In the genomic region with DNA sequence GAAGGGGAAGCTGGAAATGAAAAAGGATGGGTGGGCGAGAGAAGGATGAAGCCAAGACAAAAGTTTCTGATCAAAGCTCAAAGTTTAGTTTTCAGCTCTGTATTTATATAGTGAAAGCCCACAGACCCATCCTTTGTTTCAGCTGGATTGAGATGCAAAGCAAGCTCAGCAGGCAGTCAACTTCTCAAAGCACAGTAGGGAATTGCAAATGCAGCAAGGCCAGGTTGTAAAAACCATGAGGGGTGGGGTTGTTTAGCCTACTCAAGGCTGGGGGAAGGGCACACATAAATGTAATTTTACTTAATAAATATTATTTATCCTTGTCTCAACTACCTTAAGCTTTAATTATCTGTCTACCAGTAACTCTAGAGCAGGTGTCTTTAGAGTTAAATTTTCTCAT, we compare ENCODE assay signal across 20 mouse cellular contexts.
DNase-seq lines count a peak whose midpoint lies in the region; ATAC-seq lines count a peak whose summit lies in the region.
"Had no signal": no experiment of that assay in that cellular context is flagged by ENCODE, and none has a peak within 500 bp of the region (broad histone marks: within the 10 kb centered on the region; RNA-seq: fewer than 3 reads in every experiment).

No protein-coding gene starts in this region.

- no peak overlapping the region for H3K4me2 ChIP-seq in midbrain, embryonic 14.5 days (ENCODE audit: low read length)
- H3K4me2 ChIP-seq in midbrain, embryonic 13.5 days (replicated peaks) = no peak overlapping the region
- H3K4me2 ChIP-seq: embryonic facial prominence, embryonic 15.5 days; heart, embryonic 11.5 days had no signal

- H3K27ac ChIP-seq in heart, embryonic 10.5 days = no peak overlapping the region
- H3K27ac ChIP-seq in midbrain, embryonic 14.5 days (replicated peaks; ENCODE audit: low read depth, low read length) = no peak overlapping the region
- H3K27ac ChIP-seq in midbrain, embryonic 13.5 days = no peak overlapping the region
- H3K27ac ChIP-seq: embryonic facial prominence, embryonic 15.5 days; limb, embryonic 10.5 days had no signal

- H3K27me3 ChIP-seq in heart, embryonic 10.5 days (ENCODE audit: insufficient read depth, poor library complexity, severe bottlenecking) = no peaks in the 10 kb centered on the region
- no peaks in the 10 kb centered on the region for H3K27me3 ChIP-seq in midbrain, embryonic 14.5 days (ENCODE audit: control insufficient read depth, insufficient read depth, low read length)
- H3K27me3 ChIP-seq in midbrain, embryonic 13.5 days = no peaks in the 10 kb centered on the region
- H3K27me3 ChIP-seq: embryonic facial prominence, embryonic 15.5 days had no signal

- ATAC-seq in midbrain, embryonic 14.5 days (ENCODE audit: low FRiP score, low TSS enrichment) = no peak
- ATAC-seq in midbrain, embryonic 13.5 days = no peak
- ATAC-seq: hindbrain, embryonic 16.5 days; intestine, postnatal 0 days; liver, postnatal 0 days had no signal

- no peak overlapping the region for H3K9ac ChIP-seq in midbrain, embryonic 14.5 days (replicated peaks; ENCODE audit: low read length)
- H3K9ac ChIP-seq in midbrain, embryonic 13.5 days (replicated peaks) = no peak overlapping the region
- H3K9ac ChIP-seq: embryonic facial prominence, embryonic 15.5 days; liver, postnatal 0 days had no signal

- no peaks in the 10 kb centered on the region for H3K9me3 ChIP-seq in heart, embryonic 10.5 days
- no peaks in the 10 kb centered on the region for H3K9me3 ChIP-seq in midbrain, embryonic 14.5 days (ENCODE audit: control insufficient read depth, low read length)
- no peaks in the 10 kb centered on the region for H3K9me3 ChIP-seq in midbrain, embryonic 13.5 days
- H3K9me3 ChIP-seq: embryonic facial prominence, embryonic 15.5 days; limb, embryonic 10.5 days had no signal

- 69% methylated on average over 1 of the region's 1 CpGs for WGBS in heart, embryonic 10.5 days
- WGBS in midbrain, embryonic 14.5 days = 14% methylated on average over 1 of the region's 1 CpGs
- 3% methylated on average over 1 of the region's 1 CpGs for WGBS in midbrain, embryonic 13.5 days

- peak; percentile 12 for DNase-seq in heart, adult 11 months
- no peak for DNase-seq in heart, embryonic 10.5 days (ENCODE audit: low spot score)
- DNase-seq in midbrain, embryonic 14.5 days = peak; percentile 31
- DNase-seq in WW6 (ENCODE audit: low read depth, low spot score) (peak; percentile 50), MN1 (ENCODE audit: low spot score) (no peak)
- DNase-seq in urinary bladder, postnatal 10 days (ENCODE audit: low spot score) = no peak
- DNase-seq: adrenal gland, adult 8-10 months; cerebellum, adult 9-11 months; heart, postnatal 10 days; liver, postnatal 0 days; lung, postnatal 10 days; right cerebral cortex, postnatal 4 days; thymus, adult 2 months had no signal

- no peak overlapping the region for H3K4me3 ChIP-seq in heart, embryonic 10.5 days
- H3K4me3 ChIP-seq in midbrain, embryonic 14.5 days (replicated peaks; ENCODE audit: low read depth, low read length) = no peak overlapping the region
- H3K4me3 ChIP-seq in midbrain, embryonic 13.5 days (replicated peaks) = no peak overlapping the region
- H3K4me3 ChIP-seq: embryonic facial prominence, embryonic 15.5 days; limb, embryonic 10.5 days; myocyte had no signal

- no peaks in the 10 kb centered on the region for H3K36me3 ChIP-seq in heart, embryonic 10.5 days
- no peaks in the 10 kb centered on the region for H3K36me3 ChIP-seq in midbrain, embryonic 14.5 days (ENCODE audit: control insufficient read depth, insufficient read depth, low read length)
- H3K36me3 ChIP-seq in midbrain, embryonic 13.5 days = no peaks in the 10 kb centered on the region
- H3K36me3 ChIP-seq: embryonic facial prominence, embryonic 15.5 days; limb, embryonic 10.5 days had no signal

- H3K4me1 ChIP-seq in heart, embryonic 10.5 days = no peaks in the 10 kb centered on the region
- peaks cover 19% of the 10 kb centered on the region for H3K4me1 ChIP-seq in midbrain, embryonic 14.5 days (ENCODE audit: control insufficient read depth, insufficient read depth, low read length)
- peaks cover 26% of the 10 kb centered on the region for H3K4me1 ChIP-seq in midbrain, embryonic 13.5 days (replicated peaks)
- H3K4me1 ChIP-seq: embryonic facial prominence, embryonic 15.5 days; limb, embryonic 10.5 days had no signal

Comparison
In these comparisons a context has a peak if more than half of its experiments do, and no peak if none do; other contexts are left out.
1. DNase-seq: peak in heart, adult 11 months (single experiment), midbrain, embryonic 14.5 days (single experiment) and WW6 (single experiment); none in heart, embryonic 10.5 days (single experiment), urinary bladder, postnatal 10 days (single experiment) and MN1 (single experiment).